Mouse (Mus musculus) spleen, adult 2 months (tissue): Measurements from ENCODE around the gene 1700056E22Rik.

Experiments
- CTCF ChIP-seq: fragments of 200-500 bp; IDR thresholded peaks from 2 replicates; pipeline ENCODE4 v1.5.1; 2011; ENCODE audit warnings: mild to moderate bottlenecking, inconsistent platforms; ENCODE audit not compliant: insufficient read depth, insufficient read length, insufficient replicate concordance; ENCODE audit errors: extremely low read depth
- POLR2A ChIP-seq: fragments of 200-500 bp; IDR thresholded peaks from 2 replicates; pipeline ENCODE4 v1.6.1; 2011; ENCODE audit warnings: low read depth, low read length, inconsistent platforms

DNA sequence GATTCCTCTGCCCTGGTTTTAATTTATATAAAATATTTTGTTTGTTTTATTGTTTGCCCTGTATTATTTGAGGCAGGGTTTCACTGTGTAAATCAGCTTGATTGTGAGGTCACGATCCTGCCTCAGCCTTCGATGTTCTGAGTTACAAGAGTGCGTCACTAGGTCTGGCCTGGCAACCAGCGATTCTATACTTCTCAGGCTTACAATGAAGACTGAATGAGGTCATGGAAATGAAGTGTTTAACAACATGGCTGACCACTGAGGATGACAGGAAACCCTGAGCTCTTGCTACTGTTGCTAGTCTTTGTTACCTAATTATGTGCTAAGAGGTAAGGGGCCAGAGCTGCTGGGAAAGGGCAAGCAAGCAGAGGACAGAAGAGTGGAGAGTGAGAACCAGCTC lies 21.0 kb downstream of the 1700056E22Rik start, which contains the start of gene Dusp10:
- TF ChIP-seq CTCF (no peak), POLR2A (no peak)
